Mouse (Mus musculus) C2C12 (cell line): Measurements from ENCODE around the gene Slc22a13. TPM values are rescaled to one million over a fixed set of nuclear protein-coding genes. Genes with fewer than 3 reads are reported as not detected.
A peak's percentile ranks its signal among the peaks of the same experiment; 100 is the strongest.

ENCODE experiments used
- H3K27me3 ChIP-seq: one replicate; pipeline ENCODE4 v1.6.1; 2011; ENCODE audit not compliant: control insufficient read depth, insufficient read depth, insufficient read length
- H3K36me3 ChIP-seq: one replicate; pipeline ENCODE4 v1.6.1; 2011; ENCODE audit not compliant: control insufficient read depth, insufficient read depth
- H3K4me3 ChIP-seq: one replicate; pipeline ENCODE4 v1.5.1; 2011; ENCODE audit warnings: mild to moderate bottlenecking, control low read depth; ENCODE audit not compliant: poor library complexity, insufficient read depth, severe bottlenecking
- H3K79me2 ChIP-seq: one replicate; pipeline ENCODE4 v1.6.1; 2011; ENCODE audit not compliant: control insufficient read depth, insufficient read depth
- H3K79me3 ChIP-seq: one replicate; pipeline ENCODE4 v1.6.1; 2011; ENCODE audit warnings: low read depth, control low read depth
- H3ac ChIP-seq: one replicate; pipeline ENCODE3; 2011; ENCODE audit warnings: low read depth; ENCODE audit not compliant: control insufficient read depth, insufficient read length
- CEBPB ChIP-seq: IDR thresholded peaks from one replicate; pipeline ENCODE4 v1.6.1; 2011; ENCODE audit warnings: low read depth, mild to moderate bottlenecking, control low read depth, moderate library complexity
- CTCF ChIP-seq: IDR thresholded peaks from one replicate; pipeline ENCODE4 v1.5.1; 2011; ENCODE audit not compliant: control insufficient read depth, insufficient read depth, insufficient read length
- FOSL1 ChIP-seq: IDR thresholded peaks from one replicate; pipeline ENCODE4 v1.8.0; 2011; ENCODE audit warnings: mild to moderate bottlenecking, low read length; ENCODE audit not compliant: poor library complexity, insufficient read depth, severe bottlenecking
- MAX ChIP-seq: IDR thresholded peaks from one replicate; pipeline ENCODE4 v1.6.1; 2011; ENCODE audit warnings: mild to moderate bottlenecking, control low read depth
- MYOD1 ChIP-seq: IDR thresholded peaks from one replicate; pipeline ENCODE4 v1.6.1; 2011; ENCODE audit warnings: low read depth; ENCODE audit not compliant: control insufficient read depth, insufficient read length
- MYOG ChIP-seq: IDR thresholded peaks from one replicate; pipeline ENCODE4 v1.6.1; 2011; ENCODE audit not compliant: control insufficient read depth, insufficient read length; ENCODE audit errors: extremely low read depth
- USF1 ChIP-seq: IDR thresholded peaks from one replicate; pipeline ENCODE4 v1.6.1; 2011; ENCODE audit warnings: low read depth, mild to moderate bottlenecking, control low read depth, moderate library complexity
- polyA plus RNA-seq: library from polyadenylated mRNA; unstranded; fragments of >200 nt; fragmentation: generic; extraction: Trizol; gene quantifications from one replicate; pipeline ENCODE4 v1.2.1, GENCODE M21; 2012; ENCODE audit warnings: missing spikeins

The Slc22a13 gene
- polyA plus RNA-seq, 1 experiment: not detected

- Histone ChIP-seq H3K79me2 (no peaks in the 10 kb centered on the region), H3ac (no peak overlapping the region), H3K79me3 (no peaks in the 10 kb centered on the region), H3K36me3 (no peaks in the 10 kb centered on the region), H3K4me3 (no peak overlapping the region), H3K27me3 (peaks cover 19% of the 10 kb centered on the region)
- no peak for TF ChIP-seq MYOD1
- no peak for TF ChIP-seq CEBPB
- no peak for TF ChIP-seq USF1
- TF ChIP-seq CTCF: no peak
- no peak for TF ChIP-seq FOSL1
- TF ChIP-seq MYOG: no peak
- no peak for TF ChIP-seq MAX
Observed at GRCm38 (mm10) chr9:119165548-119165947, 43.4 kb downstream of the Slc22a13 start.

DNA sequence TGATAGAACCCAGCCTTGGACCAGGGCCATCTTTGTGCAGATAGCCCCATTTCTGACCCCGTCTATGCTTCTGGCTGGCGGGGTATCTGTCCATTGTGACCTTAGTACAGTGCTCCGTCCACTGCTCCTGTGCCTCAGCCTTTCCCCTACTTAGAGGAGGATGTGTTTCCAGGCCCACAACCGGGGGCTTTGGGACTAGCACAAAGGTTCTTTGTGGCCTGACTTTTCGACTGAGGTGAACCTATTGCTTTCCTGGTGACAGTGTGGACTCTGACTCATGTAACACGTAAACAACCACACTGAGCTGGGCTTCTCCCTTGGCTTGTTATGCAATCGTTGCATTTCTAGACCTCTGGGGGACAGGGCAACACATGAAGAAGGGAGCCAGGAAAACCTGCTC, 44.2 kb downstream of the Slc22a13 start:
- no peak overlapping the region for H3ac ChIP-seq
- no peak for TF ChIP-seq MYOD1
- no peak for TF ChIP-seq MAX
- TF ChIP-seq CTCF: no peak
- TF ChIP-seq FOSL1: no peak
- TF ChIP-seq MYOG: no peak
- no peak for TF ChIP-seq USF1
- no peak for TF ChIP-seq CEBPB
- no peaks in the 10 kb centered on the region for H3K79me2 ChIP-seq
- no peaks in the 10 kb centered on the region for H3K79me3 ChIP-seq
- no peaks in the 10 kb centered on the region for H3K36me3 ChIP-seq
- H3K27me3 ChIP-seq: peaks cover 14% of the 10 kb centered on the region
- H3K4me3 ChIP-seq: no peak overlapping the region

GRCm38 (mm10) chr9:119160689-119161088, 48.2 kb downstream of the Slc22a13 start:
- Histone ChIP-seq H3K36me3 (no peaks in the 10 kb centered on the region), H3ac (no peak overlapping the region), H3K79me3 (no peaks in the 10 kb centered on the region), H3K27me3 (peaks cover 43% of the 10 kb centered on the region), H3K79me2 (no peaks in the 10 kb centered on the region), H3K4me3 (no peak overlapping the region)
- no peak for TF ChIP-seq FOSL1
- TF ChIP-seq USF1: no peak
- no peak for TF ChIP-seq CTCF
- TF ChIP-seq MYOG: no peak
- no peak for TF ChIP-seq CEBPB
- TF ChIP-seq MYOD1: no peak
- no peak for TF ChIP-seq MAX

DNA sequence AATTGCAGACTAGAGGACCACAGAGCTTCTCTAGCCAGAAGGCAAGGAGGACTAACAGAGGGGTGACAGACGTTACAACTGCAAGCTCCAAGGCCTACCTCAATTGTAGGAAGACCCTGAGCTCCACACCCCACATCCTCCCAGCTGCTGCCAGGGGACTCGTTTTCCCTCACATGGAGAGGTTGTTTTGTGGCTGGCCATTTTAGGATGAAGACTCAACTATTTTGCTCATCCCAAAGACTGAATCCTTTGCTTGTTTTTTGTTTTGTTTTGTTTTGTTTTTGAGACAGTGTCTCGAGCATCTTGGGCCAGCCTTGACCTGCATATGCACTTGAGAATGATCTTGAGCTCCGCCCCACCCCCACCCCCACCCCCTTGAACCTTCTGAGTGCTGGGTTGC, 50.0 kb downstream of the Slc22a13 start, which contains the start of gene Gm47289:
Gene Gm47289, plus strand, starts transcription at position 301 of the 400 bp plus-strand sequence.
- Histone ChIP-seq H3K4me3 (no peak within 1 kb of the TSS), H3K79me2 (no peaks in the 10 kb centered on the region), H3ac (no peak within 1 kb of the TSS), H3K79me3 (no peaks in the 10 kb centered on the region), H3K36me3 (no peaks in the 10 kb centered on the region), H3K27me3 (peaks cover 57% of the 10 kb centered on the region)
- TF ChIP-seq FOSL1 (no peak), USF1 (no peak)

GRCm38 (mm10) chr9:119156278-119157201, 52.4 kb downstream of the Slc22a13 start, which contains the start of gene Acaa1b:
Acaa1b (minus strand) TSS chr9:119157093.
- Histone ChIP-seq H3K36me3 (no peaks in the 10 kb centered on the region), H3K79me3 (no peaks in the 10 kb centered on the region), H3K27me3 (peaks cover 73% of the 10 kb centered on the region), H3K4me3 (no peak within 1 kb of the TSS), H3ac (no peak within 1 kb of the TSS), H3K79me2 (no peaks in the 10 kb centered on the region)
- TF ChIP-seq FOSL1 (no peak), CTCF (peak; percentile 46)

GRCm38 (mm10) chr9:119155826-119156225, 53.1 kb downstream of the Slc22a13 start:
- TF ChIP-seq CEBPB (no peak), MYOG (no peak), MYOD1 (no peak), FOSL1 (no peak), MAX (no peak), CTCF (no peak), USF1 (no peak)
- H3ac ChIP-seq: no peak overlapping the region
- H3K4me3 ChIP-seq: no peak overlapping the region
- no peaks in the 10 kb centered on the region for H3K79me3 ChIP-seq
- no peaks in the 10 kb centered on the region for H3K79me2 ChIP-seq
- H3K36me3 ChIP-seq: no peaks in the 10 kb centered on the region
- peaks cover 70% of the 10 kb centered on the region for H3K27me3 ChIP-seq
